Mouse (Mus musculus) liver, embryonic 12.5 days (tissue): ENCODE results near the gene Zdhhc14. TPM values are rescaled to one million over a fixed set of nuclear protein-coding genes. Genes with fewer than 3 reads are reported as not detected.

Experiments used
- ATAC-seq: fragments of 200-750 bp; cut with Nextera tagmentation; 2 replicates; pipeline ENCODE4 v1.8.0; 2017; ENCODE audit warnings: moderate number of reproducible peaks, mild to moderate bottlenecking, moderate library complexity
- H3K27ac ChIP-seq: fragments of 300-500 bp; sonication (generic); 2 replicates; pipeline ENCODE4 v1.5.1; 2016; ENCODE audit warnings: mild to moderate bottlenecking
- H3K27me3 ChIP-seq: fragments of 300-500 bp; sonication (generic); replicated peaks from 2 replicates; pipeline ENCODE4 v1.6.1; 2016; ENCODE audit warnings: mild to moderate bottlenecking, moderate library complexity
- H3K36me3 ChIP-seq: fragments of 300-500 bp; sonication (generic); 2 replicates; pipeline ENCODE4 v1.6.1; 2016; ENCODE audit warnings: mild to moderate bottlenecking, moderate library complexity
- H3K4me1 ChIP-seq: fragments of 300-500 bp; sonication (generic); 2 replicates; pipeline ENCODE4 v1.6.1; 2016
- H3K4me2 ChIP-seq: fragments of 300-500 bp; sonication (generic); 2 replicates; pipeline ENCODE4 v1.6.1; 2016; ENCODE audit warnings: mild to moderate bottlenecking, moderate library complexity
- H3K4me3 ChIP-seq: fragments of 300-500 bp; sonication (generic); 2 replicates; pipeline ENCODE4 v1.5.1; 2016; ENCODE audit warnings: mild to moderate bottlenecking, moderate library complexity
- H3K9ac ChIP-seq: fragments of 300-500 bp; sonication (generic); 2 replicates; pipeline ENCODE4 v1.6.1; 2016; ENCODE audit warnings: mild to moderate bottlenecking, moderate library complexity
- H3K9me3 ChIP-seq: fragments of 300-500 bp; sonication (generic); replicated peaks from 2 replicates; pipeline ENCODE4 v1.6.1; 2016; ENCODE audit warnings: mild to moderate bottlenecking, moderate library complexity
- WGBS: fragments of 180-500 bp; shearing (Covaris S2); methylation state at CpG from one replicate; pipeline ENCODE4 v1.1.7; 2016; ENCODE audit not compliant: insufficient replicate concordance; 5-methylcytosine and 5-hydroxymethylcytosine counted together
- polyA plus RNA-seq: library from polyadenylated mRNA; unstranded; fragments of >200 nt; fragmentation: Nextera tagmentation; extraction: Ambion mirVana; gene quantifications from 2 replicates; pipeline ENCODE4 v1.2.1, GENCODE M21; 2016

Zdhhc14 gene
- polyA plus RNA-seq, 1 experiment from 2014 or later: 10.6 TPM

GRCm38 (mm10) chr17:5780213-5780975 is 288.0 kb downstream of the Zdhhc14 start:
- Histone ChIP-seq H3K36me3 (no peaks in the 10 kb centered on the region), H3K9me3 (no peaks in the 10 kb centered on the region), H3K4me3 (no peak overlapping the region), H3K27me3 (no peaks in the 10 kb centered on the region; the same call in 1 of the 2 replicates), H3K4me2 (no peak overlapping the region), H3K27ac (no peak overlapping the region), H3K4me1 (no peaks in the 10 kb centered on the region), H3K9ac (no peak overlapping the region)
- 62% methylated on average over 5 of the region's 5 CpGs for WGBS
- ATAC-seq: no peak

- WGBS: 33% methylated on average over 2 of the region's 2 CpGs
- H3K4me2 ChIP-seq: no peak overlapping the region
- H3K9ac ChIP-seq: no peak overlapping the region
- ATAC-seq: no peak
- no peak overlapping the region for H3K4me3 ChIP-seq
- H3K4me1 ChIP-seq: no peaks in the 10 kb centered on the region
- H3K36me3 ChIP-seq: no peaks in the 10 kb centered on the region
- no peak overlapping the region for H3K27ac ChIP-seq
- no peaks in the 10 kb centered on the region; the same call in 1 of the 2 replicates for H3K27me3 ChIP-seq
- 0 out of 2 replicates have a peak, but pooled peaks cover 5% of the 10 kb centered on the region for H3K9me3 ChIP-seq
These were observed 292.9 kb downstream of the Zdhhc14 start for GRCm38 (mm10) chr17:5785238-5785637.

- no peak overlapping the region for H3K4me3 ChIP-seq
- no peak overlapping the region for H3K4me2 ChIP-seq
- H3K36me3 ChIP-seq: no peaks in the 10 kb centered on the region
- H3K9ac ChIP-seq: no peak overlapping the region
- H3K9me3 ChIP-seq: 0 out of 2 replicates have a peak, but pooled peaks cover 3% of the 10 kb centered on the region
- ATAC-seq: no peak
- no peaks in the 10 kb centered on the region for H3K27me3 ChIP-seq
- peaks cover 55% of the 10 kb centered on the region for H3K4me1 ChIP-seq
- no peak overlapping the region for H3K27ac ChIP-seq
- WGBS: 51% methylated on average over 12 of the region's 12 CpGs
These were observed 299.9 kb downstream of the Zdhhc14 start for GRCm38 (mm10) chr17:5792164-5792791.

- Histone ChIP-seq H3K9me3 (no peaks in the 10 kb centered on the region), H3K9ac (no peak overlapping the region), H3K27me3 (no peaks in the 10 kb centered on the region), H3K4me1 (peaks cover 68% of the 10 kb centered on the region), H3K27ac (0 out of 2 replicates have a peak overlapping the region, but pooled peaks have one; percentile 5), H3K36me3 (no peaks in the 10 kb centered on the region), H3K4me2 (no peak overlapping the region), H3K4me3 (no peak overlapping the region)
- 50% methylated on average over 4 of the region's 4 CpGs for WGBS
- no peak for ATAC-seq
These were observed 301.2 kb downstream of the Zdhhc14 start for GRCm38 (mm10) chr17:5793593-5793992.

- Histone ChIP-seq H3K36me3 (no peaks in the 10 kb centered on the region), H3K9me3 (no peaks in the 10 kb centered on the region), H3K9ac (no peak overlapping the region), H3K4me1 (peaks cover 74% of the 10 kb centered on the region), H3K4me3 (no peak overlapping the region), H3K4me2 (no peak overlapping the region), H3K27me3 (no peaks in the 10 kb centered on the region), H3K27ac (0 out of 2 replicates have a peak overlapping the region, but pooled peaks have one; percentile 5)
- ATAC-seq: no peak
- 23% methylated on average over 5 of the region's 5 CpGs for WGBS
These were observed 301.9 kb downstream of the Zdhhc14 start for GRCm38 (mm10) chr17:5794276-5794675.

- H3K4me2 ChIP-seq: no peak overlapping the region
- no peak overlapping the region for H3K4me3 ChIP-seq
- no peaks in the 10 kb centered on the region for H3K27me3 ChIP-seq
- no peak for ATAC-seq
- H3K9me3 ChIP-seq: no peaks in the 10 kb centered on the region
- no peak overlapping the region for H3K9ac ChIP-seq
- H3K36me3 ChIP-seq: no peaks in the 10 kb centered on the region
- H3K27ac ChIP-seq: no peak overlapping the region; the same call in 1 of the 2 replicates
- peaks cover 84% of the 10 kb centered on the region for H3K4me1 ChIP-seq
- WGBS: 61% methylated on average over 5 of the region's 5 CpGs
These were observed 303.0 kb downstream of the Zdhhc14 start for GRCm38 (mm10) chr17:5795369-5795768.

GRCm38 (mm10) chr17:5795878-5796277 is 303.5 kb downstream of the Zdhhc14 start:
- Histone ChIP-seq H3K9me3 (no peaks in the 10 kb centered on the region), H3K36me3 (no peaks in the 10 kb centered on the region), H3K4me2 (no peak overlapping the region), H3K27ac (no peak overlapping the region), H3K27me3 (no peaks in the 10 kb centered on the region), H3K9ac (no peak overlapping the region), H3K4me3 (no peak overlapping the region), H3K4me1 (peaks cover 85% of the 10 kb centered on the region)
- ATAC-seq: no peak
- 3% methylated on average over 5 of the region's 5 CpGs for WGBS

- Histone ChIP-seq H3K4me3 (no peak overlapping the region), H3K4me2 (no peak overlapping the region), H3K36me3 (no peaks in the 10 kb centered on the region), H3K4me1 (peaks cover 89% of the 10 kb centered on the region), H3K9ac (no peak overlapping the region), H3K9me3 (no peaks in the 10 kb centered on the region), H3K27me3 (no peaks in the 10 kb centered on the region), H3K27ac (peak overlapping the region; percentile 1; the same call in 1 of the 2 replicates)
- WGBS: 63% methylated on average over 4 of the region's 5 CpGs
- no peak for ATAC-seq
These were observed 304.9 kb downstream of the Zdhhc14 start for GRCm38 (mm10) chr17:5797124-5797760.

- Histone ChIP-seq H3K36me3 (no peaks in the 10 kb centered on the region), H3K27ac (peak overlapping the region; percentile 61), H3K27me3 (no peaks in the 10 kb centered on the region), H3K4me3 (peak overlapping the region; percentile 44), H3K4me1 (peaks cover 84% of the 10 kb centered on the region), H3K9me3 (no peaks in the 10 kb centered on the region), H3K9ac (peak overlapping the region; percentile 59; the same call in 1 of the 2 replicates), H3K4me2 (peak overlapping the region; percentile 66)
- peak; percentile 87 for ATAC-seq
- WGBS: 11% methylated on average over 13 of the region's 13 CpGs
These were observed 306.0 kb downstream of the Zdhhc14 start for GRCm38 (mm10) chr17:5798221-5798801.

- Histone ChIP-seq H3K27me3 (no peaks in the 10 kb centered on the region), H3K4me3 (peak overlapping the region; percentile 44), H3K9me3 (no peaks in the 10 kb centered on the region), H3K36me3 (no peaks in the 10 kb centered on the region), H3K9ac (peak overlapping the region; percentile 59), H3K4me1 (peaks cover 78% of the 10 kb centered on the region), H3K27ac (peak overlapping the region; percentile 61), H3K4me2 (peak overlapping the region; percentile 66)
- no peak for ATAC-seq
- 40% methylated on average over 5 of the region's 5 CpGs for WGBS
These were observed 306.5 kb downstream of the Zdhhc14 start for GRCm38 (mm10) chr17:5798900-5799299.

GRCm38 (mm10) chr17:5799396-5800021 is 307.2 kb downstream of the Zdhhc14 start:
- no peaks in the 10 kb centered on the region for H3K27me3 ChIP-seq
- peaks cover 72% of the 10 kb centered on the region for H3K4me1 ChIP-seq
- peak overlapping the region; percentile 44 for H3K4me3 ChIP-seq
- no peaks in the 10 kb centered on the region for H3K36me3 ChIP-seq
- H3K9ac ChIP-seq: peak overlapping the region; percentile 59; the same call in 1 of the 2 replicates
- WGBS: 58% methylated on average over 17 of the region's 17 CpGs
- no peak for ATAC-seq
- H3K4me2 ChIP-seq: peak overlapping the region; percentile 66
- no peaks in the 10 kb centered on the region for H3K9me3 ChIP-seq
- H3K27ac ChIP-seq: peak overlapping the region; percentile 61
